Mouse (Mus musculus) cortical plate, adult 2 months (tissue): ENCODE measurements around the gene Ech1.

Source experiments
- CTCF ChIP-seq: fragments of 200-500 bp; IDR thresholded peaks from 2 replicates; pipeline ENCODE4 v1.5.1; 2011; ENCODE audit warnings: mild to moderate bottlenecking, control low read depth, low read length; ENCODE audit not compliant: insufficient read depth; ENCODE audit errors: extremely low read depth
- POLR2A ChIP-seq: fragments of 200-500 bp; IDR thresholded peaks from 2 replicates; pipeline ENCODE4 v1.6.1; 2011; ENCODE audit warnings: mild to moderate bottlenecking, low read length, control low read depth; ENCODE audit not compliant: insufficient read depth; ENCODE audit errors: extremely low read depth

DNA sequence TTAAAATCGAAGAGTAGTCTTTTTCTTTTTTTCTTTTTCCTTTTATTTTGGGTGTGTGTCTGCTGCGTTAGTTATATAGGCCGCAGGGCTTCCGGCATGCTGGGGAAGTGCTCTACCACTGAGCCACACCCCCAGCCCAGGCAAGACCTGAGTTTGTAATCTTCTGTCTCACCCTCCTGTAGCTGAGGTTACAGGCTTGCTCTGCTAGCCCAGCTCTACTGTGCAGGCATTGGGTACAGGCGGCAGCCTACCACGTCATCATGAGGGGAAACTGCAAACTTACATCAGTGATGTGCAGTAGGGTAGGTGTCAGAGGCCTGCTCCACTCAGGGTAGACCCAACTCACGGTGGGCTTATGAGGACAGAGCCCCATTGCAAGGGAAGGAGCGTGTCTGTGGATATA is 43.8 kb upstream of the Ech1 start:
- TF ChIP-seq CTCF (no peak), POLR2A (no peak)
